Mouse (Mus musculus) megakaryocyte, embryonic 14.5 days (primary cell): Measurements from ENCODE around the gene Arrdc3. TPM values are rescaled to one million over a fixed set of nuclear protein-coding genes. Genes with fewer than 3 reads are reported as not detected.
A peak's percentile ranks its signal among the peaks of the same experiment; 100 is the strongest.

ENCODE experiments used
- H3K27me3 ChIP-seq: replicated peaks from 2 replicates; pipeline ENCODE3; 2012; ENCODE audit warnings: inconsistent platforms
- H3K36me3 ChIP-seq: replicated peaks from 2 replicates; pipeline ENCODE3; 2012; ENCODE audit warnings: low read length, inconsistent platforms, mixed read lengths
- H3K4me1 ChIP-seq: 2 replicates; pipeline ENCODE4 v1.6.1; 2012; ENCODE audit warnings: inconsistent platforms
- H3K4me3 ChIP-seq: replicated peaks from 2 replicates; pipeline ENCODE3; 2012; ENCODE audit warnings: moderate library complexity, mild to moderate bottlenecking, inconsistent platforms
- H3K9me3 ChIP-seq: 2 replicates; pipeline ENCODE4 v1.6.1; 2012; ENCODE audit warnings: inconsistent platforms
- FLI1 ChIP-seq: IDR thresholded peaks from 2 replicates; pipeline ENCODE4 v1.6.1; 2012; ENCODE audit warnings: low read length, inconsistent platforms, mixed read lengths
- GATA1 ChIP-seq: IDR thresholded peaks from 3 replicates; pipeline ENCODE4 v1.6.1; 2012; ENCODE audit warnings: mixed read lengths, low read length, inconsistent platforms, borderline replicate concordance
- polyA plus RNA-seq: library from polyadenylated mRNA; stranded (reverse); fragments of >175 nt; gene quantifications from 2 replicates; pipeline ENCODE4 v1.2.3, GENCODE M21; 2012; ENCODE audit warnings: low replicate concordance; ENCODE audit not compliant: insufficient read depth

Gene Arrdc3
- polyA plus RNA-seq, 1 experiment: 5.3 TPM

DNA sequence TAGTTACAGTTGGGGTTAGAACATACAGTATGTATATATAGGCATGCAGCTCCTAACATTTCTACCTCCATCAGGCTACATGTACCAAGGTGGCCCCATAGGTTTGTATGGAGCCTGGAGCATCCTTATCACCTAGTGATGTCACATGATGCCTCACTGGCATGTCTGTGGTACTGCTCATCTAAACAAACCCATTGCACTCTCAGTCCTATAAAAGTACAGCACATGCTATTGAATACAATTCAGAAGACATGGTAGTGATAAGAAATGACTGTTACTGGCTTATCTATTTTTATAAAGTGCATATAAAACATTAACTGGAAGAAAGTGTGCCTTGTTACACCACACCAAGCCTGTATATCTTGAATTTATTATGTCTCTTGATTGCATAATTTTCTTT is 30.2 kb downstream of the Arrdc3 start:
- Histone ChIP-seq H3K4me1 (peaks cover 3% of the 10 kb centered on the region; the same call in 1 of the 2 replicates), H3K36me3 (no peaks in the 10 kb centered on the region), H3K4me3 (no peak overlapping the region), H3K9me3 (no peaks in the 10 kb centered on the region), H3K27me3 (no peaks in the 10 kb centered on the region)
- no peak for TF ChIP-seq GATA1
- TF ChIP-seq FLI1: no peak

- H3K27me3 ChIP-seq: peaks cover 3% of the 10 kb centered on the region
Observed at GRCm38 (mm10) chr13:80920939-80921338, 37.8 kb downstream of the Arrdc3 start.

DNA sequence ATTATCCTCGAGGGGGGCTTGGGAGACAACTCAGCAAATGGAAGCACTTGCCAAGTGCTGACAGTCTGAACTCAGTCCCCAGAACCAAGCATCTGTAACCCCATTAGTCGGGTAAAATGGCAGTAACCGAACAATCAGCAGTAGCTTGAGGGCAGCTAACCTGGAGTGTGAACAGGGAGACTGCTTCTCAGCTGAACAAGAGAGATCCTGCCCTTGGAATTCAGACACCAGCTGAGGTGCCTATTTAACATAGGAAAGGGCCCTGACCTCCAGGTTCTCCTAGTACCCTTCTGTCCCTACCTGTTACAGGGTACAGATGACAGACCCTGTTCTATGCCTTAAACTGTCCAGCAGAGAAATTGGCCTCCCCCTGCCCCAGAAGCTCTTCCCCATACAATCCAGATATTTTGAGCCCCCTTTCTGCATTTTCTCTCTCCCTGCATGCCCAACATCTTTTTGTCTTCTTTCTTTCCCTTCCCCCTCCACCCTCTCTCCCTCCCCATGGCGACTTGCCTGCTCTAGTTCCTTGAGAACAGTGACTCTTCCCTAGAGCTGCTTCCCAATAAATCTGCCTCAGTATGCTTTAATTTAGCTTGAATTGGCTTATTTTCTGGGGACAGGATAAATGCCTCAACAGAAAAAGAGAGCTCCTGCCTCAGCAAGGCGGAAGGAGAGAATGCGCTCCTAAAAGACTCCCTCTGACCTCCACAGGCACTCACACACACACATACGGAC is 38.6 kb downstream of the Arrdc3 start:
- H3K4me1 ChIP-seq: no peaks in the 10 kb centered on the region
- TF ChIP-seq FLI1: no peak
- peaks cover 3% of the 10 kb centered on the region for H3K27me3 ChIP-seq
- no peaks in the 10 kb centered on the region for H3K9me3 ChIP-seq
- no peaks in the 10 kb centered on the region for H3K36me3 ChIP-seq
- H3K4me3 ChIP-seq: no peak overlapping the region

More at GRCm38 (mm10) chr13:80920939-80921338, 37.8 kb downstream of the Arrdc3 start:
- TF ChIP-seq FLI1 (no peak), GATA1 (no peak)
- Histone ChIP-seq H3K36me3 (no peaks in the 10 kb centered on the region), H3K4me1 (no peaks in the 10 kb centered on the region), H3K4me3 (no peak overlapping the region), H3K9me3 (no peaks in the 10 kb centered on the region)

GRCm38 (mm10) chr13:80928187-80928586 is 45.0 kb downstream of the Arrdc3 start:
- Histone ChIP-seq H3K4me3 (no peak overlapping the region), H3K27me3 (peaks cover 4% of the 10 kb centered on the region), H3K4me1 (peaks cover 11% of the 10 kb centered on the region), H3K9me3 (no peaks in the 10 kb centered on the region), H3K36me3 (no peaks in the 10 kb centered on the region)
- no peak for TF ChIP-seq FLI1
- TF ChIP-seq GATA1: no peak

DNA sequence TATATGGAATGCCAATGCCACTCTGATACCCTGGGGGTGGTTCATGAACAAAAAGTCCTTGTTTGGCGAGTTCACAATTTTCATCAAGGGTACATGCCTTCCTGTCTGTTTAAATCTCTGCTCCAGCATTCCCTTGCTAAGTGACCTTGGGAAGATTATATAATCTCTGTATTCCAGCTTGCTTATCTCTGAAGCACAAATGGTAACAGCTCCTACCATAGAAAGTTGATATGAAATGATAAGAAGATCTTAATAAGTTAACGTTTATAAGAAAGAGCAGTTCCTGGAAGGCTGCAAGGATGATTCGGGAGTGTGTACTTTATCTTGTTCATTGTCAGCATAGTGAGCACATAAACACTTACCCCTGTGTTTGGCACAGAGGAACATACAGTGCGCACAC is 46.8 kb downstream of the Arrdc3 start:
- TF ChIP-seq GATA1 (no peak), FLI1 (no peak)
- no peaks in the 10 kb centered on the region for H3K36me3 ChIP-seq
- peaks cover 15% of the 10 kb centered on the region for H3K4me1 ChIP-seq
- H3K27me3 ChIP-seq: peaks cover 2% of the 10 kb centered on the region
- no peaks in the 10 kb centered on the region for H3K9me3 ChIP-seq
- H3K4me3 ChIP-seq: no peak overlapping the region

DNA sequence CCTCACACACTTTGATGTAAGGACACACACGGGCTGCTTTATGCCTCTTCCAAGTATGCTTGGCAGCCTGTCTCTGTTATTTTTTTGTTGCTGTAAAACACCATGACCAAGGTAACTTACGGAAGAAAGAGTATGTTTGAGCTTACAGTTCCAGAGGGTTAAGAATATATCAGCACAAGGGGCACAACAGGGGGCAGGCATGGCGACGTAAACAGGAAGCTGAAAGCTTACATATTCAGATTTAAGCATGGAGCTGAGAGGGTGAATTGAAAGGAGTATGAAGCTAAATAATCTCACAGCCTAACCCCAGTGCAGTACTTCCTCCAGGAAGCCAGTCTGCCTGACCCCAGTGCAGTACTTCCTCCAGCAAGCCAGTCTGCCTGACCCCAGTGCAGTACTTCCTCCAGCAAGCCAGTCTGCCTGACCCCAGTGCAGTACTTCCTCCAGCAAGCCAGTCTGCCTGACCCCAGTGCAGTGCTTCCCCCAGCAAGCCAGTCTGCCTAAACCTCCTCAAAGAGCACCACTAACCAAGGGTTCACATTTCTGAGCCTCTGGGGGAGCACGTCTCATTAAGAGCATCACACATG is 49.7 kb downstream of the Arrdc3 start:
- H3K9me3 ChIP-seq: no peaks in the 10 kb centered on the region
- H3K36me3 ChIP-seq: no peaks in the 10 kb centered on the region
- no peak overlapping the region for H3K4me3 ChIP-seq
- TF ChIP-seq GATA1: no peak
- no peak for TF ChIP-seq FLI1
- peaks cover 2% of the 10 kb centered on the region for H3K27me3 ChIP-seq
- H3K4me1 ChIP-seq: peaks cover 31% of the 10 kb centered on the region

DNA sequence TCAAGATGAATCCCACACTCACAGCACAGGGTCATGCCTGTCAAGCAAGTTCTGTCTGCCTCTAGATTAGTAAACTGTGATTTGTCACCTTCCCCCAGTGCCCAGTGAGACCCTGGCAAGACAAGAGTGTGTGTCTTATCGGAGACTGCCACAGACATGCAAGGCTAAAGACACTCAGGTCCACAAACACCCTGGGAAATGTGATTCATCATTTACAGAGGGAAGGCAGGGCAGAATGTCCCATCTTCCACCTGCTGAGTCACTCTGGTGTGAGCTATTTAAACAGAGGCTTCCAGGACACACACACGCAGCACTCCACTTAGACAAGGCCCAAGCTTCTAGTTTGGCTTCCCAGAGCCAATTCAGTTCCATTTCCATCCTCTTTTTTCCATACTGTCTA is 53.2 kb downstream of the Arrdc3 start:
- Histone ChIP-seq H3K4me1 (peaks cover 42% of the 10 kb centered on the region), H3K9me3 (no peaks in the 10 kb centered on the region), H3K36me3 (no peaks in the 10 kb centered on the region), H3K27me3 (peaks cover 17% of the 10 kb centered on the region), H3K4me3 (peak overlapping the region; percentile 1)
- no peak for TF ChIP-seq FLI1
- TF ChIP-seq GATA1: no peak

GRCm38 (mm10) chr13:80939228-80939627 is 56.0 kb downstream of the Arrdc3 start:
- H3K4me1 ChIP-seq: peaks cover 32% of the 10 kb centered on the region
- no peaks in the 10 kb centered on the region for H3K9me3 ChIP-seq
- no peaks in the 10 kb centered on the region for H3K36me3 ChIP-seq
- H3K27me3 ChIP-seq: peaks cover 23% of the 10 kb centered on the region
- TF ChIP-seq FLI1 (no peak), GATA1 (no peak)
- no peak overlapping the region for H3K4me3 ChIP-seq

DNA sequence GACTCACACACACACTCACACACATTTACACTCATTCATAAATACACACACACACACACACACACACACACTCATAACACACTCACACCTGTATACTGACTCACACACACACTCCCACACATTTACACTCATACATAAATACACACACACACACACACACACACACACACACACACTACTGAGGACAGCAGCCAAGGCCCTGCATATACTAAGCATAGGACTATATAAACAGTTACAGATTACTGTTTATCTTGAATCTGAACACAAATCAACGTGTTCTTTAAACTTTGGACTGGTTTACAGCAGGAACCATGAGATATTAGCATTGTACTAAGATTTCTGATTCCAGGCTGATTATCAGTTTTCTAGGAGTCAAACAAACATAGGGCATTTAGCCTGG is 56.7 kb downstream of the Arrdc3 start:
- H3K4me3 ChIP-seq: no peak overlapping the region
- no peaks in the 10 kb centered on the region for H3K9me3 ChIP-seq
- H3K4me1 ChIP-seq: peaks cover 27% of the 10 kb centered on the region
- H3K27me3 ChIP-seq: peaks cover 27% of the 10 kb centered on the region
- TF ChIP-seq FLI1: no peak
- no peak for TF ChIP-seq GATA1
- H3K36me3 ChIP-seq: no peaks in the 10 kb centered on the region

DNA sequence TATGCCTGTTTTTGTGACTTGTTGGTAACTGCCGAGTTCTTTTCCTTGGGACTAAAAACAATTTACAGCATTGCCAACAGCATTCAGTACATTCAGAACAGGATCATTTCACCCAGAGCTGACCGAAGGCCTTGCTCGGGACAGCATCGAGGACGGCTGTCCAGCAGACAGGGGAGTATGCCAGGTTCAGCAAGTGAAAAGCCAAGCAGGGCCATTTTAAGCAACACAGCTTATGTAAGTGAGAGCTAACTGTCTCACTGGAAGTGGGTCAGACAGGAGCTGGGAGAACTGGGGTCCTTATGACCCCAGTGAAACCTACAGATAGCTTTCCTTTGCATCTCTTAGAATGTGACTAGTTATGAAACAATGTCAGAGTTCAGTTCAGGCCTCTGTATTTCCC is 57.2 kb downstream of the Arrdc3 start:
- no peaks in the 10 kb centered on the region for H3K36me3 ChIP-seq
- H3K9me3 ChIP-seq: no peaks in the 10 kb centered on the region
- no peak for TF ChIP-seq GATA1
- TF ChIP-seq FLI1: no peak
- H3K27me3 ChIP-seq: peaks cover 27% of the 10 kb centered on the region
- H3K4me1 ChIP-seq: peaks cover 23% of the 10 kb centered on the region
- no peak overlapping the region for H3K4me3 ChIP-seq
